Mouse (Mus musculus) mature B cell (primary cell): ENCODE measurements around the gene Etfa.

Experiments used
- in situ Hi-C: fragments of 300-500 bp; cut with MboI; formaldehyde crosslinking; loops from 2 replicates; pipeline ENCODE4 v1.14.3; 2019

Etfa gene

DNA sequence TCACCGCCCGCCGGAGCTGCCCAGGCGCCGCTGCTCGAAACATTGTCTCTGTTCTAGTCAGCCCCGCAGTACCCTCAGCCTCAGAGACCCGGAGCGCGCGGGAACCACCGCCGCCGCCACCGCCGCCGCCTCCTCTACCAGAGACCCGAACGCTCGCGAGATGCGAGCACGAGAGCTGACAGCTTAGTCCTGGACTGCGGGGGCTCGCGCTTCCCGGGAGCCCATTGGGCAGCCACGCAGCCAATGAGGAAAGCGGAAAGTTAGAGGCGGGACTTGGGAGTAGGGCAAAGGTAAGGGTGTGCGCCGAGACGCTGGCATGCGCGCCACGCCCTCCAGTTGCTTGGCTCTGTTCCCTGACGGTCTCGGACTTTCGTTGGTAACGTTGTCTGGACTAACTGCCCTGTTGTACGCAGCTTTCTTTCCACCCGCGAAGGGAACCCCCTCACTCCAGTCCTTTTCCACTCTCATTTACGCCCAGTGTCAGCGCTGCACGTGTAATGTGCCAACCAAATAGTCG lies at the start of gene Etfa:
Gene Etfa, minus strand, starts transcription at position 217 of the 517 bp plus-strand sequence.
- in situ Hi-C loops = no loop called here

DNA sequence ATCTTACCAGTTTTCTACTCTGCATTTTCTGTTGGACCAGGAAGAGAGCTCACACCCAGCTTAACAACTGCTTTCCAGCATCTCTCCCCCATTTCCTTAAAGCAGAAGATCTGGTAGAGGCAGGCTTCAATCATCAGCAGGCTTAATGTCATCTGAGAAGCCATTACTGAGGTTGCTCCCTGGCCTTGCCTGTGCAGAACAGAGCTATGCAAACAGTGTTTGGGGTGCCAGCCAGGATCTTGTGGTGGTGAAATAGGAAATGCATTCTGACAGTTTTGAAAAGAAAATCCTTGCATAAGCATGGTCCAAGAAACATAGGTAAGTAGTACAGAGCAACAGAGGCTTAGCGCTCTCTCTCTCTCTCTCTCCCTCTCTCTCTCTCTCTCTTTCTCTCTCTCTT lies 48.9 kb upstream of the Etfa start:
- in situ Hi-C loops = no loop called here

GRCm38 (mm10) chr9:55554986-55555385 lies 42.9 kb upstream of the Etfa start:
- in situ Hi-C loops = no loop called here

- in situ Hi-C loops = no loop called here
These were observed 37.4 kb upstream of the Etfa start for GRCm38 (mm10) chr9:55549302-55549890.

DNA sequence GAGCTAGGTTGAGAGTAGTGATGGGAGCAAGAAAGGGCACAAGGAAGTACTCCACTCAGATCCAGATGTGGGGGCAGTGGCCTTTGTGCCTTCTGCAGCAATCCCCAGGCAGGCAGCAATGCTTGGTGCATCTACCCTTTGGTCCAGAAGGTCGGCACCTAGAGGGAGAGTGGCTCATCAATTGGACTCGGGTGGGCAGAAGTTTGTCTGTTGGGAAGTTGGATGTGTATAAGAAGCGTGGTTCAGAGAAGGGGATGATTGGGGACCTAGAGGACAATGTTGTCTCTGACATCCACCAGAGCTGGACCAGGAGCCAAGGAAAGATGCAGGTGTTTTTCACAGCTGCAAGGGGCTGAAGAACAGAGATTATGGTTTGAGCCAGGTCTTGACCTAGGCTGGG lies 36.8 kb upstream of the Etfa start:
- in situ Hi-C loops = no loop called here

DNA sequence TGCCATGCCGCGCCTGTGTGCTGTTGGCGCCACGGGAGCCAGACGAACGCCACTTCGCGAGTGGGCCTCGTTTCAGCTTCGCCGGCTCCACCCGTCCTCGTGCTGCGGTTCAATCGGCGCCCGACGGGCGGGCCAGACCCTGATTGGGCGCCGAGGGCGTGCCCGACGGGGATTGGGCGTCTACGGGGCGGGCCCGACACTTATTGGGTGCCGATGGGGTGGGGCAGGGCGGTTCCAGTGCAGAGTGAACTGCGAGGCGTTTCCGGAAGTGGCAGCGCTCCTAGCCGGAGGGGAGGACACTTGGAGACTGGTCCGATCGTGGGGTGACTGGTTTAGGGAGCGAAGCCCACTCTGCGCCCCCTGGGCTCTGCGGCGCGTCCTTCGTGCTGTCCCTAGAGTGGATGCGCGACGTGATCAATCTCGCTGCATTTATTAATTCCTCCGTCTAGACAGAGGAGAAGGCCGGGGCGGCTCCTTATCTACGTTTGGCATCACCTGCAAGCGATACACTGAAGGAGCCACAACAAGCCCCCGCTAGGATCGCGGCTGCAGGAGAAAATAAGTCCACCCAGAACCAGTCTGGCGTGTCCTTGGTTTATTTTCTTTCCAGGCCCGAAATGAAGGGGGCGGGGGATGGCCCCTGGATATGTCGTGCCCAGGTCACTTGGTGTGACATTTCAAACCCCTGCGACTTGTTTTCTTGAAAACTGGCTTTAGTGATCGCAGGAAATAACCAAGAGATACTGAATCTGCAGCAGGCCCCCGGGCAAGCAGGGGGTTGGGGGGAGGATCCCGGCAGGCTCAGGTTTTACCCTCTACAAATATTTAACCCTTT lies 34.4 kb upstream of the Etfa start:
- in situ Hi-C loops = no loop called here

GRCm38 (mm10) chr9:55545556-55546175 lies 33.6 kb upstream of the Etfa start:
- in situ Hi-C loops = no loop called here

- in situ Hi-C loops = no loop called here
These were observed 33.0 kb upstream of the Etfa start for GRCm38 (mm10) chr9:55544861-55545555.

- in situ Hi-C loops = no loop called here
These were observed 31.8 kb upstream of the Etfa start for GRCm38 (mm10) chr9:55543703-55544401.

- in situ Hi-C loops = no loop called here
These were observed 31.3 kb upstream of the Etfa start for GRCm38 (mm10) chr9:55543336-55543702.

- in situ Hi-C loops = no loop called here
These were observed 30.6 kb upstream of the Etfa start for GRCm38 (mm10) chr9:55542366-55543325.

- in situ Hi-C loops = no loop called here
These were observed 29.8 kb upstream of the Etfa start for GRCm38 (mm10) chr9:55541681-55542365.

GRCm38 (mm10) chr9:55540888-55541287 lies 28.8 kb upstream of the Etfa start:
- in situ Hi-C loops = no loop called here

- in situ Hi-C loops = no loop called here
These were observed 28.3 kb upstream of the Etfa start for GRCm38 (mm10) chr9:55540391-55540770.

DNA sequence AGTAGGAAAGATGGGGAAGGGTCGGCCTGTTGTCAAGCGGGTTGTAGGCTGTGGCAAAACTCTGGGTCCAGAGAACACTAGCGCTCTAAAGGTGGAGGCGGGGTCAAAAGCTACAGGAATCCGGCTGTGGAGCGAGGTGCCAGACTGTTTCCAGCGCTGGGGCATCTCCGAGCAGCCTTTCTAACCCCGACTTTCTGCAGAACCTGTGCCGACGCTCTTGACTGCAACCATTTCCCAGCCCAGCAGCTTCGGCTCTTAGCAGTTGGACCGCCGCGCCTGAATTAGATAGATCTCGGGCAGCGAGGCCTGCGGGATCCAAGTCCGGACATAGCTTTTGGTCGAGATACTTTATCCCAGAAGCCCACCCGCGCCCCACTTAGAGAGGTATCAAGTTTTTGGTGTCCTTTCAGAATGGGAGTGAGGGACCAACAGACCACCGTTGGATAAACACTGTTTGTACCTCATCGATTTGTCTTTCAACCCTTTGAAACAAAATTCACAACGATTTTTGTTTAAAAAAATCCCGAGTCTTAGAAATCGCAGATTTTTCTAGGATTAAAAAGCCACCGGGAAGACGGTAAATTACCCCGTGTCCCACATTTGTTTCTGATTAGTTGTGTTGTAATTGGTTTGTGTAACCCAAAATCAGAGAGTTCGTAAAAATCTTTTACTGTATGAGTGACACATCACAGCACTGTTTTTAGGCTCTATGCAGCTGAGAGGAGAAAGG lies 27.8 kb upstream of the Etfa start:
- in situ Hi-C loops = no loop called here

- in situ Hi-C loops = no loop called here
These were observed 27.0 kb upstream of the Etfa start for GRCm38 (mm10) chr9:55539006-55539405.

GRCm38 (mm10) chr9:55538377-55538776 lies 26.3 kb upstream of the Etfa start, which contains the start of gene Isl2:
TSS of gene Isl2 (plus strand) at chr9:55538672.
- in situ Hi-C loops = no loop called here

DNA sequence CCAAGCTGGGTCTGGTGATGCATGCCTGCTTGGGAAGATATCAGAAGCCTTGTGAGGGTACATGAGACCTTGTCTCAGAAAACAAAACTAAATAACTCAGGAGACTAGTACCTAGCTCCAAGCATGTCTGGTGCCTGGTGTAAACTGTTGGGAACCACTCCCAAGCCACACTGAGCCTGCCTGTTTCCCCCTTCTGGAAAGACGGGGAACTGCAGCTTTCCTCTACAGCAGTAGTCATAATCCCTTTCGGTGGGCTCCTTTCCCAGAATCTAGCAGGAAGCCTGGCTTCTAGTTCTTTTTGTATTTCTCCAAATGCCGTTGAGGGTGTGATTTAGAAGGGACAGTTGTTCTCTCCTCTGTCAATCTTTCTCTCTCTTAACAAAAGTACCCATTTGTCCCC lies 23.9 kb upstream of the Etfa start:
- in situ Hi-C loops = no loop called here

GRCm38 (mm10) chr9:55525716-55526115 lies 13.7 kb upstream of the Etfa start:
- in situ Hi-C loops = no loop called here
